Mouse (Mus musculus): Measurements from ENCODE around the gene Cfap97d1. TPM values are rescaled to one million over a fixed set of nuclear protein-coding genes. Genes with fewer than 3 reads are reported as not detected.
A peak's percentile ranks its signal among the peaks of the same experiment; 100 is the strongest.

Gene Cfap97d1
- total RNA-seq, 2 experiments from 2014 or later, result not detected

DNA sequence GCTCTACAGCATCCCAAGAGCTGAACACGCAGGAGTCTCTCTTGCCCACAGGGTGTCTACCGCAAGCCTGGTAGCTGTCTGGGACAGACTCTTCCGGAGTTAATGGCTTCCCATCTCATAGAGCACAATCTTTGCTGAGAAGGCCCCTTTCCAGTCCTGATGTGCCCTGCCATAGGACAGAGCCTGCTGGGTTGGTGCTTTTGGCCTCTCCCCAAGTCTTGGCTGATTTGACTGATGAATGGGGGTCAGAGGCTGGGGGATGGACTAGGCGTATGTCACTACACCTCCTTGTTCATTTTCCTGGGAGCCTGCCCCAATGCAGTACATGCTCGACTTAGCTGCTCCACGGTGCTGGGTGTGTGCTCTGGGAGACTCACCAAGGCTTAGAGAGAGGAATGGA is 53.7 kb downstream of the Cfap97d1 start:
- DNase-seq, result no peak

DNA sequence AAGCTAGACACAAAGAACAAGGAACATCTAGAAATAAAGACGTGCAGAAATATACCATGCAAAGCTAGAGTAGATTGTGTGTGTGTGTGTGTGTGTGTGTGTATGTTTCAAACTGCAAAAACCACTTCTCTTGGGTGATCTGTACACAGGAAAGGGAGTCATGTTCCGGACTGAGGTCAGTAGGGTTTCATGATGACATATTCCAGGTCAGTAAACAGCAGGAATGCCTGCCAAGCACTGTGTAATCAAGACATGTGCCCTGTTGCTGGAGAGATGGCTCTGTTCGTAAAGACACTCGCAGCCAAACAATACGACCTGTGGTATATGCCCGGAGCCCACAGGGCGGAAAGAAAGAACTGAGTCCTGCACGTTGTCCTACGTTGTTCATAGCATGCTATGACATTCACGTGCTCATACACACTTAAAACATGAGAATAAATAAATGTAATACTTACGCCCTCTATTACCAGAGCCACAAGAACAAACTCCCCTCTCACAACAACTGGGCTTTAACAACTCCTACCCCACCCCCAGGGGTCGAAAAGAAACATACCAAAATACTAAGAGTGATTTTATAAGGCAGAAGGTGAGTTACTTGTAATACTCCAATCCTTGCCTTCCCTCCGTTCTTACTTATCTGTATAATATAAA is 55.5 kb downstream of the Cfap97d1 start:
- DNase-seq, result no peak

- DNase-seq, result peak; percentile 95
Measured at GRCm38 (mm10) chr11:102040138-102040524, 56.1 kb downstream of the Cfap97d1 start.

DNA sequence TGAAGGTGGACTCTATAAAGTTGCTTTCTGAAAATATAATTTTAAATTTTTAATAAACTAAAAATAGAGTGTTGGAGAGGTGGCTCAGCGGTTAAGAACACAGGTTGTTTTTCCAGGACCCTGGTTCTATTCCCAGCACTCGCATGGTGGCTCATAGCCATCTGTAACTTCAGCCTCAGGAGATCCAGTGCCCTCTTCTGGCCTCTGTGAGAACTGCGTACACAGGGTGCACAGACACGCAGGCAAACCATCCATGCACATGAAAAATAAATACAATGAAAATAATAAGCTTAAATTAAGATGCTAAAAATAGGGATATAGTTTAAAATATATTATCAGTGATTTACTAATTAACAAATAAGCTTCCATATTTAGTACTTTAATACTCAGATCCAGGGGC is 56.6 kb downstream of the Cfap97d1 start:
- DNase-seq, result no peak

DNA sequence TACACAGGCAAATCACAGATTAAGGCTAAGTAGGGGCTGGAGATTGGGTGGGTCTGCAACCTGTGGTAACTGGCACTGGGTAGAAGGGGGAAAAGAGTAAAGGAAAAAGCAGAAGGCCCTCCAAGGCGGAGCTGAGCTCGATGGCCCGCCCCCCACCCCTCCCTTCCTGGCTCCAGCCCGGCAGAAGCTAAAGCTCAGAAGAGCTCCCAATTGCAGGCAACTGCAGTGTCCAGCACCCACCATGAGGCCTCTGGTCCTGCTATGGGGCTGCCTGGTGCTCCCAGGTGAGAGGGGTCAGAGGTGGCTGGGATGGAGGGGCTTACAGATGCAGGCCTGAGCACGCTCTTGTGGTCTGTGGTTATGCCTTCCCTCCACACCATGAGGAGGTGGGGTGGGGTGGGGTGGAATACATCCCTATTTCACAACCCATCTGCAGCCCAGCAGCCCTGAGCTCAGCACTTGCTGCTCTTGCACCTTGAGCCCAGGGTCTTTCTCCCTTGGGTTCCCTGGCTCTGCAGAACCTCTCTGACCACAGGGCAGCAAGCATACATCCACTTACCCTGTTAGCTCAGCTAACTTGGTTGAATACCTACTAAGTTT is 57.4 kb downstream of the Cfap97d1 start, which contains the start of gene Cd300lg:
TSS of gene Cd300lg (plus strand) at position 160 of the 600 bp plus-strand sequence.
- DNase-seq, result no peak

Other genes starting within 250 kb of the Cfap97d1 start
- 1 to 10 TPM; 3.2 to 3.9 TPM for gene Etv4, start 198.9 kb upstream of the Cfap97d1 start, total RNA-seq (2021)
- 10 to 100 TPM; 10.1 to 11.0 TPM for gene Meox1, start 89.9 kb upstream of the Cfap97d1 start, total RNA-seq (2021)
- 1 to 10 TPM in 1 of 2 experiments, not detected in 1; 3.0 TPM for gene Sost, start 17.3 kb upstream of the Cfap97d1 start, total RNA-seq (2021)
- 10 to 100 TPM; 93.3 to 96.3 TPM for gene Dusp3, start 2.7 kb downstream of the Cfap97d1 start, total RNA-seq (2021)
- gene Mpp3, start 44.2 kb downstream of the Cfap97d1 start, total RNA-seq (2021), result 10 to 100 TPM; 11.8 to 16.0 TPM
- gene Cd300lg, start 57.2 kb downstream of the Cfap97d1 start, total RNA-seq (2021), result 10 to 100 TPM; 44.1 to 53.0 TPM
- gene Mpp2, start 104.2 kb downstream of the Cfap97d1 start, total RNA-seq (2021), result 10 to 100 TPM in 1 of 2 experiments, 1 to 10 TPM in 1; 8.7 to 10.3 TPM
- not detected for gene Ppy, start 117.0 kb downstream of the Cfap97d1 start, total RNA-seq (2021)
- not detected for gene Pyy, start 123.6 kb downstream of the Cfap97d1 start, total RNA-seq (2021)
- gene Nags, start 161.2 kb downstream of the Cfap97d1 start, total RNA-seq (2021), result 1 to 10 TPM; 2.4 to 6.6 TPM
- gene Tmem101, start 172.1 kb downstream of the Cfap97d1 start, total RNA-seq (2021), result 10 to 100 TPM; 13.9 to 14.8 TPM
- gene Lsm12, start 201.0 kb downstream of the Cfap97d1 start, total RNA-seq (2021), result 10 to 100 TPM; 77.5 to 80.8 TPM
- gene G6pc3, start 205.3 kb downstream of the Cfap97d1 start, total RNA-seq (2021), result 10 to 100 TPM; 72.3 to 74.7 TPM
- 100 to 1,000 TPM in 1 of 2 experiments, 10 to 100 TPM in 1; 84.4 to 113 TPM for gene Hdac5, start 245.9 kb downstream of the Cfap97d1 start, total RNA-seq (2021)